Mouse (Mus musculus) lung, embryonic 14.5 days (tissue): ENCODE results near the gene Arcn1. TPM values are rescaled to one million over a fixed set of nuclear protein-coding genes. Genes with fewer than 3 reads are reported as not detected.

Experiments used
- ATAC-seq: fragments of 200-750 bp; cut with Nextera tagmentation; 2 replicates; pipeline ENCODE4 v1.8.0; 2017; ENCODE audit warnings: mild to moderate bottlenecking, moderate TSS enrichment, moderate library complexity; ENCODE audit not compliant: insufficient read depth
- DNase-seq: peaks from one replicate; pipeline ENCODE4 v3.0.0-alpha.2; 2015
- H3K27ac ChIP-seq: fragments of 300-500 bp; sonication (generic); 2 replicates; pipeline ENCODE4 v1.5.1; 2014; ENCODE audit warnings: low read depth, mild to moderate bottlenecking, moderate library complexity
- H3K27me3 ChIP-seq: fragments of 300-500 bp; sonication (generic); 2 replicates; pipeline ENCODE4 v1.6.1; 2014; ENCODE audit warnings: low read length, control low read depth; ENCODE audit not compliant: insufficient read depth
- H3K36me3 ChIP-seq: fragments of 300-500 bp; sonication (generic); 2 replicates; pipeline ENCODE4 v1.6.1; 2014; ENCODE audit warnings: control low read depth; ENCODE audit not compliant: insufficient read depth
- H3K4me1 ChIP-seq: fragments of 300-500 bp; sonication (generic); 2 replicates; pipeline ENCODE4 v1.6.1; 2014; ENCODE audit warnings: antibody characterized with exemption, control low read depth; ENCODE audit not compliant: insufficient read depth
- H3K4me2 ChIP-seq: fragments of 300-500 bp; sonication (generic); 2 replicates; pipeline ENCODE4 v1.6.1; 2014; ENCODE audit warnings: mild to moderate bottlenecking
- H3K4me3 ChIP-seq: fragments of 300-500 bp; sonication (generic); 2 replicates; pipeline ENCODE4 v1.5.1; 2014; ENCODE audit warnings: low read depth, low read length
- H3K9ac ChIP-seq: fragments of 300-500 bp; sonication (generic); 2 replicates; pipeline ENCODE4 v1.6.1; 2014
- H3K9me3 ChIP-seq: fragments of 300-500 bp; sonication (generic); 2 replicates; pipeline ENCODE4 v1.6.1; 2016; ENCODE audit warnings: low read depth, low read length, control low read depth
- CTCF ChIP-seq: IDR thresholded peaks from 2 replicates; pipeline ENCODE4 v1.5.1; 2016; ENCODE audit warnings: antibody characterized with exemption, low read depth
- WGBS: fragments of 180-500 bp; shearing (Covaris S2); extraction: QIAGEN DNeasy Blood & Tissue Kit; methylation state at CpG from one replicate; pipeline ENCODE4 v1.1.7; 2014; 5-methylcytosine and 5-hydroxymethylcytosine counted together
- polyA plus RNA-seq: library from polyadenylated mRNA; unstranded; fragments of >200 nt; fragmentation: Nextera tagmentation; extraction: Ambion mirVana; gene quantifications from 2 replicates; pipeline ENCODE4 v1.2.1, GENCODE M21; 2014

The Arcn1 gene
- polyA plus RNA-seq, 1 experiment from 2014 or later = 224 TPM

- TF ChIP-seq CTCF = no peak
- Histone ChIP-seq H3K9ac (no peak overlapping the region), H3K9me3 (no peaks in the 10 kb centered on the region), H3K4me3 (no peak overlapping the region), H3K4me1 (no peaks in the 10 kb centered on the region), H3K27ac (no peak overlapping the region), H3K36me3 (peaks cover 95% of the 10 kb centered on the region), H3K27me3 (no peaks in the 10 kb centered on the region), H3K4me2 (no peak overlapping the region)
- DNase-seq (no peak), ATAC-seq (no peak)
- WGBS = 84% methylated on average over 3 of the region's 3 CpGs
These were observed 21.0 kb downstream of the Arcn1 start for GRCm38 (mm10) chr9:44746666-44747065.

GRCm38 (mm10) chr9:44745371-44745770 is 22.3 kb downstream of the Arcn1 start:
- ATAC-seq (no peak), DNase-seq (no peak)
- WGBS = 89% methylated on average over 7 of the region's 7 CpGs
- Histone ChIP-seq H3K36me3 (peaks cover 84% of the 10 kb centered on the region), H3K9me3 (no peaks in the 10 kb centered on the region), H3K27me3 (no peaks in the 10 kb centered on the region), H3K4me3 (no peak overlapping the region), H3K9ac (no peak overlapping the region), H3K4me1 (no peaks in the 10 kb centered on the region), H3K4me2 (no peak overlapping the region), H3K27ac (no peak overlapping the region)
- no peak for TF ChIP-seq CTCF

GRCm38 (mm10) chr9:44740663-44741192 is 26.9 kb downstream of the Arcn1 start:
- Histone ChIP-seq H3K4me2 (no peak overlapping the region), H3K9ac (no peak overlapping the region), H3K4me1 (0 out of 2 replicates have a peak, but pooled peaks cover 5% of the 10 kb centered on the region), H3K36me3 (peaks cover 39% of the 10 kb centered on the region), H3K4me3 (no peak overlapping the region), H3K27ac (no peak overlapping the region), H3K9me3 (0 out of 2 replicates have a peak, but pooled peaks cover 3% of the 10 kb centered on the region), H3K27me3 (no peaks in the 10 kb centered on the region)
- 84% methylated on average over 1 of the region's 1 CpGs for WGBS
- ATAC-seq = no peak
- TF ChIP-seq CTCF = peak; percentile 21
- no peak for DNase-seq

GRCm38 (mm10) chr9:44737240-44737949 is 30.2 kb downstream of the Arcn1 start:
- TF ChIP-seq CTCF = 0 out of 2 replicates have a peak, but pooled peaks have one; percentile 20
- Histone ChIP-seq H3K27ac (peak overlapping the region; percentile 77), H3K36me3 (peaks cover 6% of the 10 kb centered on the region), H3K27me3 (0 out of 2 replicates have a peak, but pooled peaks cover 3% of the 10 kb centered on the region), H3K9me3 (0 out of 2 replicates have a peak, but pooled peaks cover 3% of the 10 kb centered on the region), H3K4me2 (peak overlapping the region; percentile 23), H3K4me3 (no peak overlapping the region), H3K4me1 (0 out of 2 replicates have a peak, but pooled peaks cover 10% of the 10 kb centered on the region), H3K9ac (no peak overlapping the region)
- WGBS = 18% methylated on average over 8 of the region's 8 CpGs
- ATAC-seq (peak; percentile 56), DNase-seq (peak; percentile 84)

- Histone ChIP-seq H3K36me3 (no peaks in the 10 kb centered on the region; the same call in 1 of the 2 replicates), H3K4me2 (no peak overlapping the region), H3K4me3 (no peak overlapping the region), H3K4me1 (0 out of 2 replicates have a peak, but pooled peaks cover 10% of the 10 kb centered on the region), H3K27me3 (0 out of 2 replicates have a peak, but pooled peaks cover 3% of the 10 kb centered on the region), H3K27ac (no peak overlapping the region), H3K9me3 (0 out of 2 replicates have a peak, but pooled peaks cover 3% of the 10 kb centered on the region), H3K9ac (no peak overlapping the region)
- TF ChIP-seq CTCF = no peak
- no peak for DNase-seq
- ATAC-seq = no peak
- 58% methylated on average over 2 of the region's 2 CpGs for whole genome bisulfite sequencing
These were observed 31.3 kb downstream of the Arcn1 start for GRCm38 (mm10) chr9:44736301-44736700.

- 63% methylated on average over 6 of the region's 6 CpGs for WGBS
- H3K4me1 ChIP-seq = 0 out of 2 replicates have a peak, but pooled peaks cover 10% of the 10 kb centered on the region
- no peak overlapping the region for H3K27ac ChIP-seq
- 0 out of 2 replicates have a peak, but pooled peaks cover 3% of the 10 kb centered on the region for H3K9me3 ChIP-seq
- H3K4me2 ChIP-seq = no peak overlapping the region
- no peak overlapping the region for H3K9ac ChIP-seq
- no peak for DNase-seq
- TF ChIP-seq CTCF = no peak
- no peak for ATAC-seq
- no peaks in the 10 kb centered on the region for H3K36me3 ChIP-seq
- H3K27me3 ChIP-seq = 0 out of 2 replicates have a peak, but pooled peaks cover 3% of the 10 kb centered on the region
- H3K4me3 ChIP-seq = no peak overlapping the region
These were observed 31.8 kb downstream of the Arcn1 start for GRCm38 (mm10) chr9:44735886-44736285.
